In genomic region chr4:117624660-117625059, GRCm38 (mm10) we compare ENCODE assay signal across 16 mouse cellular contexts. TPM values are rescaled to one million over a fixed set of nuclear protein-coding genes. Genes with fewer than 3 reads are reported as not detected.
DNase-seq lines count a peak whose midpoint lies in the region; ATAC-seq lines count a peak whose summit lies in the region.
"Had no signal": no experiment of that assay in that cellular context is flagged by ENCODE, and none has a peak within 500 bp of the region (broad histone marks: within the 10 kb centered on the region; RNA-seq: fewer than 3 reads in every experiment).

No protein-coding gene starts in this region.

- WGBS in hindbrain, embryonic 15.5 days: 81% methylated on average over 5 of the region's 5 CpGs
- WGBS in hindbrain, embryonic 16.5 days: 75% methylated on average over 5 of the region's 5 CpGs
- 52% methylated on average over 5 of the region's 5 CpGs for WGBS in kidney, embryonic 16.5 days
- WGBS in liver, embryonic 11.5 days: 83% methylated on average over 5 of the region's 5 CpGs
- WGBS in midbrain, embryonic 15.5 days: 82% methylated on average over 5 of the region's 5 CpGs

- H3K4me1 ChIP-seq in hindbrain, embryonic 15.5 days (replicated peaks): peaks cover under 1% of the 10 kb centered on the region; the same call in 1 of the 2 replicates
- peaks cover 4% of the 10 kb centered on the region for H3K4me1 ChIP-seq in hindbrain, embryonic 16.5 days (ENCODE audit: control insufficient read depth, insufficient read depth, low read depth, low read length)
- H3K4me1 ChIP-seq in kidney, embryonic 16.5 days (ENCODE audit: insufficient read depth, low read length): peaks cover 27% of the 10 kb centered on the region
- H3K4me1 ChIP-seq in liver, embryonic 11.5 days (replicated peaks; ENCODE audit: control insufficient read depth, insufficient read depth, low read length): 0 out of 2 replicates have a peak, but pooled peaks cover 4% of the 10 kb centered on the region
- peaks cover under 1% of the 10 kb centered on the region; the same call in 1 of the 2 replicates for H3K4me1 ChIP-seq in midbrain, embryonic 15.5 days

- no peaks in the 10 kb centered on the region for H3K27me3 ChIP-seq in hindbrain, embryonic 15.5 days
- no peaks in the 10 kb centered on the region for H3K27me3 ChIP-seq in hindbrain, embryonic 16.5 days (replicated peaks; ENCODE audit: control insufficient read depth, insufficient read depth, low read length)
- H3K27me3 ChIP-seq in kidney, embryonic 16.5 days (ENCODE audit: insufficient read depth, low read length): no peaks in the 10 kb centered on the region
- H3K27me3 ChIP-seq in liver, embryonic 11.5 days (replicated peaks; ENCODE audit: control insufficient read depth, insufficient read depth, low read length): no peaks in the 10 kb centered on the region
- no peaks in the 10 kb centered on the region for H3K27me3 ChIP-seq in midbrain, embryonic 15.5 days (replicated peaks)
- H3K27me3 ChIP-seq: neural tube, embryonic 15.5 days had no signal

- peak; percentile 9 for DNase-seq in thymus, postnatal 25 days
- no peak for DNase-seq in thymus, postnatal 10 days (ENCODE audit: low spot score in 2 of 2)
- DNase-seq in liver, embryonic 11.5 days (ENCODE audit: low spot score): no peak
- DNase-seq in ovary, postnatal 10 days (ENCODE audit: low spot score): no peak
- DNase-seq: cerebellum, postnatal 14 days; gastrocnemius, adult 2 months; heart, adult 2 months; liver; lung, adult 2 months had no signal

- no peak overlapping the region for H3K27ac ChIP-seq in hindbrain, embryonic 15.5 days (replicated peaks)
- H3K27ac ChIP-seq in hindbrain, embryonic 16.5 days (ENCODE audit: low read depth, low read length): no peak overlapping the region
- H3K27ac ChIP-seq in kidney, embryonic 16.5 days (ENCODE audit: low read length): no peak overlapping the region; the same call in 1 of the 2 replicates
- no peak overlapping the region for H3K27ac ChIP-seq in liver, embryonic 11.5 days (ENCODE audit: low read depth, low read length)
- H3K27ac ChIP-seq in midbrain, embryonic 15.5 days: no peak overlapping the region
- H3K27ac ChIP-seq: gastrocnemius, adult 2 months; heart, adult 2 months; neural tube, embryonic 15.5 days had no signal

- ATAC-seq in hindbrain, embryonic 15.5 days (ENCODE audit: low FRiP score, low read depth): peak; percentile 34; the same call in 1 of the 2 replicates
- ATAC-seq in hindbrain, embryonic 16.5 days: no peak
- ATAC-seq in kidney, embryonic 16.5 days (ENCODE audit: low FRiP score, low TSS enrichment): peak; percentile 77
- ATAC-seq in liver, embryonic 11.5 days (replicated peaks; ENCODE audit: low FRiP score): no peak
- no peak for ATAC-seq in midbrain, embryonic 15.5 days (replicated peaks)
- ATAC-seq: forebrain, embryonic 16.5 days; inflammation-experienced regulatory T-cells, adult 6 months had no signal

- no peaks in the 10 kb centered on the region for H3K36me3 ChIP-seq in hindbrain, embryonic 15.5 days
- H3K36me3 ChIP-seq in hindbrain, embryonic 16.5 days (ENCODE audit: control insufficient read depth, insufficient read depth, low read length): peaks cover 9% of the 10 kb centered on the region; the same call in 1 of the 2 replicates
- peaks cover 3% of the 10 kb centered on the region; the same call in 1 of the 2 replicates for H3K36me3 ChIP-seq in kidney, embryonic 16.5 days (ENCODE audit: insufficient read depth, low read length)
- H3K36me3 ChIP-seq in liver, embryonic 11.5 days (ENCODE audit: control insufficient read depth, insufficient read depth, low read length): peaks cover 3% of the 10 kb centered on the region; the same call in 1 of the 2 replicates
- H3K36me3 ChIP-seq in midbrain, embryonic 15.5 days (replicated peaks): 0 out of 2 replicates have a peak, but pooled peaks cover 2% of the 10 kb centered on the region

- no peaks in the 10 kb centered on the region for H3K9me3 ChIP-seq in hindbrain, embryonic 15.5 days
- H3K9me3 ChIP-seq in hindbrain, embryonic 16.5 days (ENCODE audit: control insufficient read depth, low read length): no peaks in the 10 kb centered on the region
- no peaks in the 10 kb centered on the region for H3K9me3 ChIP-seq in kidney, embryonic 16.5 days (ENCODE audit: low read length)
- H3K9me3 ChIP-seq in liver, embryonic 11.5 days (ENCODE audit: control insufficient read depth, low read length): no peaks in the 10 kb centered on the region
- H3K9me3 ChIP-seq in midbrain, embryonic 15.5 days: no peaks in the 10 kb centered on the region
- H3K9me3 ChIP-seq: neural tube, embryonic 15.5 days had no signal

- H3K4me2 ChIP-seq in hindbrain, embryonic 15.5 days: no peak overlapping the region
- H3K4me2 ChIP-seq in hindbrain, embryonic 16.5 days (ENCODE audit: low read length): no peak overlapping the region
- H3K4me2 ChIP-seq in kidney, embryonic 16.5 days (replicated peaks; ENCODE audit: low read depth, low read length): no peak overlapping the region
- H3K4me2 ChIP-seq in liver, embryonic 11.5 days: no peak overlapping the region
- no peak overlapping the region for H3K4me2 ChIP-seq in midbrain, embryonic 15.5 days
- H3K4me2 ChIP-seq: neural tube, embryonic 15.5 days had no signal

- no peak overlapping the region for H3K9ac ChIP-seq in hindbrain, embryonic 15.5 days
- H3K9ac ChIP-seq in hindbrain, embryonic 16.5 days (ENCODE audit: low read depth, low read length): no peak overlapping the region
- H3K9ac ChIP-seq in kidney, embryonic 16.5 days (replicated peaks; ENCODE audit: low read length): no peak overlapping the region
- no peak overlapping the region for H3K9ac ChIP-seq in liver, embryonic 11.5 days (ENCODE audit: low read depth, low read length)
- no peak overlapping the region for H3K9ac ChIP-seq in midbrain, embryonic 15.5 days
- H3K9ac ChIP-seq: neural tube, embryonic 15.5 days had no signal

- no peak overlapping the region for H3K4me3 ChIP-seq in hindbrain, embryonic 15.5 days
- H3K4me3 ChIP-seq in hindbrain, embryonic 16.5 days (ENCODE audit: low read length): no peak overlapping the region
- no peak overlapping the region for H3K4me3 ChIP-seq in kidney, embryonic 16.5 days (ENCODE audit: low read length)
- no peak overlapping the region for H3K4me3 ChIP-seq in liver, embryonic 11.5 days (ENCODE audit: low read depth, low read length)
- H3K4me3 ChIP-seq in midbrain, embryonic 15.5 days: no peak overlapping the region
- H3K4me3 ChIP-seq: gastrocnemius, adult 2 months; heart, adult 2 months; neural tube, embryonic 15.5 days had no signal

RNA-seq across cellular contexts. Expression of gene Dmap1, which starts 57.4 kb away (rescaled TPM):
- polyA plus RNA-seq in hindbrain, embryonic 15.5 days (2015; fragmentation: Nextera tagmentation; extraction: Ambion mirVana): 76.5 and 76.8 TPM in 2 replicates
- 77.7 and 80.5 TPM in 2 replicates for polyA plus RNA-seq in hindbrain, embryonic 16.5 days (2015; fragmentation: Nextera tagmentation; extraction: Ambion mirVana)
- 61.0 and 64.8 TPM in 2 replicates for polyA plus RNA-seq in kidney, embryonic 16.5 days (2015; fragmentation: Nextera tagmentation; extraction: Ambion mirVana)
- 56.7 and 59.0 TPM in 2 replicates for polyA plus RNA-seq in liver, embryonic 11.5 days (2014; fragmentation: Nextera tagmentation; extraction: Ambion mirVana)
- polyA plus RNA-seq in midbrain, embryonic 15.5 days (2015; fragmentation: Nextera tagmentation; extraction: Ambion mirVana): 82.5 and 84.8 TPM in 2 replicates

Comparison
In these comparisons a context has a peak if more than half of its experiments do, and no peak if none do; other contexts are left out.
1. ATAC-seq: peak in hindbrain, embryonic 15.5 days (single experiment) and kidney, embryonic 16.5 days (single experiment); none in hindbrain, embryonic 16.5 days (single experiment), liver, embryonic 11.5 days (single experiment) and midbrain, embryonic 15.5 days (single experiment).